Comparison of ENCODE assay signal across 8 mouse cellular contexts in the genomic region with DNA sequence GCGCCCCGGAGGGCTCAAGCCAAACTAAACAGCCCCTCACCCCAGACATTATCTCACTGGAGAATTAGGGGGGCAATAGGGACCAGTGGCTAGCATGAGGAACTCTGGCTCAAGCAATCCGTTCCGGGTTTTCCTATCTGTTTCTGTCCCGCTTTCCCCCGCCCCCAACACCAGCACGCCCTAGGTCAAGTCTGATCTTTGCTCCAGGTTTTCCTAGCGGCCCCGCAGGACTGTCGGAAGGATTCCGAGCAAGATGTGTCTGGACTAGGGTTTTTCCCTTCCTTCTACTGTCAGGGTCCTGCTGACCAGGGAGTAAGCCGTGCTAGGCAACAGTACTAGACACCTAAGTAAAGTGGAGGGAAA. TPM values are rescaled to one million over a fixed set of nuclear protein-coding genes. Genes with fewer than 3 reads are reported as not detected.
DNase-seq lines count a peak whose midpoint lies in the region; ATAC-seq and TF ChIP-seq lines count a peak whose summit lies in the region.

No protein-coding gene starts in this region.

- TF ChIP-seq CTCF in left cerebral cortex, adult 2 months (IDR thresholded peaks at IDR 0.05), result no peak

- intact Hi-C loops in left cerebral cortex, adult 2 months (cut with DNase I), result loop anchor here (2.0 kb wide), 1 partner anchor 16 kb away; the partner anchor contains the start of gene Flad1

- H3K4me2 ChIP-seq in forebrain, embryonic 11.5 days (ENCODE audit: low read depth, low read length, severe bottlenecking), result peak overlapping the region; percentile 99
- peak overlapping the region; percentile 99 for H3K4me2 ChIP-seq in limb, embryonic 11.5 days (ENCODE audit: low read depth, severe bottlenecking)
- peak overlapping the region; percentile 100 for H3K4me2 ChIP-seq in midbrain, embryonic 12.5 days (replicated peaks)
- H3K4me2 ChIP-seq in stomach, embryonic 15.5 days, result peak overlapping the region; percentile 95

- 0% methylated on average over 12 of the region's 12 CpGs for WGBS in forebrain, embryonic 11.5 days
- under 1% methylated on average over 10 of the region's 12 CpGs for WGBS in limb, embryonic 11.5 days
- WGBS in midbrain, embryonic 12.5 days, result under 1% methylated on average over 12 of the region's 12 CpGs
- WGBS in stomach, embryonic 15.5 days, result under 1% methylated on average over 12 of the region's 12 CpGs

- H3K4me1 ChIP-seq in forebrain, embryonic 11.5 days (replicated peaks; ENCODE audit: control insufficient read depth, insufficient read depth, low read length), result peaks cover 36% of the 10 kb centered on the region
- H3K4me1 ChIP-seq in limb, embryonic 11.5 days (ENCODE audit: control insufficient read depth, insufficient read depth, low read length), result peaks cover 37% of the 10 kb centered on the region
- peaks cover 64% of the 10 kb centered on the region for H3K4me1 ChIP-seq in midbrain, embryonic 12.5 days
- peaks cover 26% of the 10 kb centered on the region for H3K4me1 ChIP-seq in stomach, embryonic 15.5 days

- no peak; the same call in 1 of the 2 replicates for ATAC-seq in forebrain, embryonic 11.5 days (replicated peaks; ENCODE audit: low FRiP score)
- no peak for ATAC-seq in limb, embryonic 11.5 days (ENCODE audit: insufficient number of reproducible peaks, low FRiP score, low TSS enrichment, low read depth)
- ATAC-seq in midbrain, embryonic 12.5 days (ENCODE audit: low FRiP score, low read depth), result 0 out of 2 replicates have a peak, but pooled peaks have one; percentile 2
- peak; percentile 8; the same call in 1 of the 2 replicates for ATAC-seq in stomach, embryonic 15.5 days (ENCODE audit: insufficient read depth, low FRiP score, low read depth)

- peak overlapping the region; percentile 85 for H3K27ac ChIP-seq in left cerebral cortex, adult 2 months
- no peak overlapping the region for H3K27ac ChIP-seq in forebrain, embryonic 11.5 days (ENCODE audit: low read depth, low read length)
- no peak overlapping the region for H3K27ac ChIP-seq in limb, embryonic 11.5 days (replicated peaks; ENCODE audit: low read depth, low read length)
- H3K27ac ChIP-seq in midbrain, embryonic 12.5 days (replicated peaks), result no peak overlapping the region; the same call in 1 of the 2 replicates
- H3K27ac ChIP-seq in stomach, embryonic 15.5 days, result peak overlapping the region; percentile 98

- H3K36me3 ChIP-seq in forebrain, embryonic 11.5 days (ENCODE audit: control insufficient read depth, insufficient read depth, low read length), result no peaks in the 10 kb centered on the region
- no peaks in the 10 kb centered on the region for H3K36me3 ChIP-seq in limb, embryonic 11.5 days (ENCODE audit: control insufficient read depth, insufficient read depth, low read length)
- H3K36me3 ChIP-seq in midbrain, embryonic 12.5 days, result no peaks in the 10 kb centered on the region
- no peaks in the 10 kb centered on the region for H3K36me3 ChIP-seq in stomach, embryonic 15.5 days

- peak overlapping the region; percentile 30; the same call in 1 of the 2 replicates for H3K9ac ChIP-seq in forebrain, embryonic 11.5 days (ENCODE audit: low read length)
- no peak overlapping the region for H3K9ac ChIP-seq in limb, embryonic 11.5 days (ENCODE audit: low read length)
- H3K9ac ChIP-seq in midbrain, embryonic 12.5 days (replicated peaks), result 0 out of 2 replicates have a peak overlapping the region, but pooled peaks have one; percentile 37
- H3K9ac ChIP-seq in stomach, embryonic 15.5 days, result peak overlapping the region; percentile 45; the same call in 1 of the 2 replicates

- H3K4me3 ChIP-seq in left cerebral cortex, adult 2 months, result peak overlapping the region; percentile 49
- H3K4me3 ChIP-seq in forebrain, embryonic 11.5 days (ENCODE audit: low read depth, low read length), result peak overlapping the region; percentile 48
- peak overlapping the region; percentile 50 for H3K4me3 ChIP-seq in limb, embryonic 11.5 days (ENCODE audit: low read depth, low read length)
- H3K4me3 ChIP-seq in midbrain, embryonic 12.5 days, result peak overlapping the region; percentile 58
- peak overlapping the region; percentile 64 for H3K4me3 ChIP-seq in stomach, embryonic 15.5 days (replicated peaks)

- DNase-seq in left cerebral cortex, adult 2 months (ENCODE audit: extremely low spot score in 1 of 2, low spot score in 2 of 2), result peak in 1 of 2 experiments; percentile 57
- DNase-seq in left cerebral cortex, adult 8-10 months (ENCODE audit: low spot score in 2 of 2), result no peak
- DNase-seq in c-Kit-positive CD71-positive TER-119-negative erythroid progenitor cells, embryonic 14.5 days (ENCODE audit: low read depth), result peak; percentile 68
- DNase-seq in forebrain, embryonic 11.5 days (ENCODE audit: low spot score), result peak; percentile 90
- peak; percentile 87 for DNase-seq in heart, postnatal 4 days
- DNase-seq in limb, embryonic 11.5 days (ENCODE audit: low spot score), result peak; percentile 85

- H3K9me3 ChIP-seq in forebrain, embryonic 11.5 days (ENCODE audit: control insufficient read depth, low read length), result no peaks in the 10 kb centered on the region
- H3K9me3 ChIP-seq in limb, embryonic 11.5 days (ENCODE audit: control insufficient read depth, low read length), result no peaks in the 10 kb centered on the region
- H3K9me3 ChIP-seq in midbrain, embryonic 12.5 days, result no peaks in the 10 kb centered on the region
- no peaks in the 10 kb centered on the region for H3K9me3 ChIP-seq in stomach, embryonic 15.5 days

- H3K27me3 ChIP-seq in forebrain, embryonic 11.5 days (ENCODE audit: control insufficient read depth, insufficient read depth, low read length), result peaks cover 2% of the 10 kb centered on the region
- peaks cover 6% of the 10 kb centered on the region; the same call in 1 of the 2 replicates for H3K27me3 ChIP-seq in limb, embryonic 11.5 days (ENCODE audit: control insufficient read depth, insufficient read depth, low read length)
- H3K27me3 ChIP-seq in midbrain, embryonic 12.5 days, result peaks cover 42% of the 10 kb centered on the region
- H3K27me3 ChIP-seq in stomach, embryonic 15.5 days (replicated peaks), result no peaks in the 10 kb centered on the region

RNA-seq across cellular contexts. Expression of gene Zbtb7b, which starts 0.3 kb away (rescaled TPM):
- total RNA-seq in left cerebral cortex, adult 2 months (2021), result 10 to 100 TPM; 12.4 to 13.2 TPM
- 10 to 100 TPM; 11.3 to 20.3 (median 15.8) TPM for total RNA-seq in left cerebral cortex, adult 8-10 months (2022)
- 1.3 and 1.4 TPM in 2 replicates for polyA plus RNA-seq in forebrain, embryonic 11.5 days (2014; fragmentation: Nextera tagmentation; extraction: Ambion mirVana)
- total RNA-seq in heart, postnatal 4 days (2021), result 10 to 100 TPM; 13.8 to 15.1 TPM
- polyA plus RNA-seq in limb, embryonic 11.5 days (2014; fragmentation: Nextera tagmentation; extraction: Ambion mirVana), result 0.41 and 0.45 TPM in 2 replicates
- 0.63 and 0.71 TPM in 2 replicates for polyA plus RNA-seq in midbrain, embryonic 12.5 days (2016; fragmentation: Nextera tagmentation; extraction: Ambion mirVana)
- 7.8 and 7.9 TPM in 2 replicates for polyA plus RNA-seq in stomach, embryonic 15.5 days (2015; fragmentation: Nextera tagmentation; extraction: Ambion mirVana)

RNA-seq across cellular contexts. Expression of gene Lenep, which starts 7.7 kb away (rescaled TPM):
- 1 to 10 TPM; 1.1 to 3.5 TPM for total RNA-seq in left cerebral cortex, adult 2 months (2021)
- total RNA-seq in left cerebral cortex, adult 8-10 months (2022), result 1 to 10 TPM; 3.9 to 5.8 (median 4.4) TPM
- polyA plus RNA-seq in forebrain, embryonic 11.5 days (2014; fragmentation: Nextera tagmentation; extraction: Ambion mirVana), result 0.91 and 1.9 TPM in 2 replicates
- total RNA-seq in heart, postnatal 4 days (2021), result under 1 TPM in 1 of 2 experiments, not detected in 1; 0.68 TPM
- 0.61 TPM in 1 of 2 replicates, not detected in the other for polyA plus RNA-seq in limb, embryonic 11.5 days (2014; fragmentation: Nextera tagmentation; extraction: Ambion mirVana)
- polyA plus RNA-seq in midbrain, embryonic 12.5 days (2016; fragmentation: Nextera tagmentation; extraction: Ambion mirVana), result 1.1 and 1.5 TPM in 2 replicates
- not detected in 2 replicates for polyA plus RNA-seq in stomach, embryonic 15.5 days (2015; fragmentation: Nextera tagmentation; extraction: Ambion mirVana)

RNA-seq across cellular contexts. Expression of gene Flad1, which starts 16.8 kb away (rescaled TPM):
- 10 to 100 TPM; 34.5 to 37.8 TPM for total RNA-seq in left cerebral cortex, adult 2 months (2021)
- 10 to 100 TPM; 30.8 to 39.9 (median 35.6) TPM for total RNA-seq in left cerebral cortex, adult 8-10 months (2022)
- 28.5 and 31.9 TPM in 2 replicates for polyA plus RNA-seq in forebrain, embryonic 11.5 days (2014; fragmentation: Nextera tagmentation; extraction: Ambion mirVana)
- 10 to 100 TPM; 30.7 to 33.0 TPM for total RNA-seq in heart, postnatal 4 days (2021)
- 19.0 and 21.9 TPM in 2 replicates for polyA plus RNA-seq in limb, embryonic 11.5 days (2014; fragmentation: Nextera tagmentation; extraction: Ambion mirVana)
- 34.4 and 34.7 TPM in 2 replicates for polyA plus RNA-seq in midbrain, embryonic 12.5 days (2016; fragmentation: Nextera tagmentation; extraction: Ambion mirVana)
- 23.6 and 29.4 TPM in 2 replicates for polyA plus RNA-seq in stomach, embryonic 15.5 days (2015; fragmentation: Nextera tagmentation; extraction: Ambion mirVana)

RNA-seq across cellular contexts. Expression of gene Cks1b, which starts 23.3 kb away (rescaled TPM):
- total RNA-seq in left cerebral cortex, adult 2 months (2021), result 1 to 10 TPM; 1.8 to 2.3 TPM
- 1 to 10 TPM; 2.4 to 3.5 (median 2.8) TPM for total RNA-seq in left cerebral cortex, adult 8-10 months (2022)
- polyA plus RNA-seq in forebrain, embryonic 11.5 days (2014; fragmentation: Nextera tagmentation; extraction: Ambion mirVana), result 491 and 495 TPM in 2 replicates
- 10 to 100 TPM; 62.8 to 64.3 TPM for total RNA-seq in heart, postnatal 4 days (2021)
- 774 and 797 TPM in 2 replicates for polyA plus RNA-seq in limb, embryonic 11.5 days (2014; fragmentation: Nextera tagmentation; extraction: Ambion mirVana)
- polyA plus RNA-seq in midbrain, embryonic 12.5 days (2016; fragmentation: Nextera tagmentation; extraction: Ambion mirVana), result 291 and 306 TPM in 2 replicates
- polyA plus RNA-seq in stomach, embryonic 15.5 days (2015; fragmentation: Nextera tagmentation; extraction: Ambion mirVana), result 409 and 450 TPM in 2 replicates

RNA-seq across cellular contexts. Expression of gene Shc1, which starts 23.4 kb away (rescaled TPM):
- total RNA-seq in left cerebral cortex, adult 2 months (2021), result 10 to 100 TPM; 12.9 to 16.4 TPM
- 10 to 100 TPM; 15.1 to 18.7 (median 17.3) TPM for total RNA-seq in left cerebral cortex, adult 8-10 months (2022)
- 30.9 and 31.6 TPM in 2 replicates for polyA plus RNA-seq in forebrain, embryonic 11.5 days (2014; fragmentation: Nextera tagmentation; extraction: Ambion mirVana)
- 10 to 100 TPM; 68.8 to 69.2 TPM for total RNA-seq in heart, postnatal 4 days (2021)
- polyA plus RNA-seq in limb, embryonic 11.5 days (2014; fragmentation: Nextera tagmentation; extraction: Ambion mirVana), result 55.7 and 64.5 TPM in 2 replicates
- 33.0 and 43.5 TPM in 2 replicates for polyA plus RNA-seq in midbrain, embryonic 12.5 days (2016; fragmentation: Nextera tagmentation; extraction: Ambion mirVana)
- 84.6 and 103 TPM in 2 replicates for polyA plus RNA-seq in stomach, embryonic 15.5 days (2015; fragmentation: Nextera tagmentation; extraction: Ambion mirVana)

Comparison
In these comparisons a context has a peak if more than half of its experiments do, and no peak if none do; other contexts are left out.
1. DNase-seq: peak in c-Kit-positive CD71-positive TER-119-negative erythroid progenitor cells, embryonic 14.5 days (single experiment), forebrain, embryonic 11.5 days (single experiment), heart, postnatal 4 days (single experiment) and limb, embryonic 11.5 days (single experiment); none in left cerebral cortex, adult 8-10 months (0 of 2).
2. H3K27ac ChIP-seq: peak in left cerebral cortex, adult 2 months (single experiment) and stomach, embryonic 15.5 days (single experiment); none in forebrain, embryonic 11.5 days (single experiment), limb, embryonic 11.5 days (single experiment) and midbrain, embryonic 12.5 days (single experiment).
3. ATAC-seq: peak in midbrain, embryonic 12.5 days (single experiment) and stomach, embryonic 15.5 days (single experiment); none in forebrain, embryonic 11.5 days (single experiment) and limb, embryonic 11.5 days (single experiment).
4. Peak in every context shown above with its lines, with median percentiles within 50 percentile points of each other: H3K4me3 ChIP-seq and H3K4me2 ChIP-seq.